ENCODE assay signal across 15 mouse cellular contexts in genomic region chr10:5522276-5522675, GRCm38 (mm10).
"Had no signal": no experiment of that assay in that cellular context is flagged by ENCODE, and none has a peak within 500 bp of the region (broad histone marks: within the 10 kb centered on the region; RNA-seq: fewer than 3 reads in every experiment).

No protein-coding gene starts in this region.

- ATAC-seq: lung, postnatal 0 days; midbrain, embryonic 13.5 days; midbrain, embryonic 15.5 days had no signal

- H3K4me3 ChIP-seq: lung, embryonic 15.5 days; megakaryocyte, embryonic 14.5 days; midbrain, embryonic 13.5 days; midbrain, embryonic 15.5 days; neural tube, embryonic 12.5 days; stomach, embryonic 15.5 days had no signal

- H3K27ac ChIP-seq: lung, embryonic 15.5 days; macrophage; midbrain, embryonic 13.5 days; midbrain, embryonic 15.5 days; neural tube, embryonic 12.5 days; stomach, embryonic 15.5 days; stomach, postnatal 0 days had no signal

- H3K36me3 ChIP-seq: lung, embryonic 15.5 days; midbrain, embryonic 13.5 days; midbrain, embryonic 15.5 days; neural tube, embryonic 12.5 days; stomach, embryonic 15.5 days had no signal

- DNase-seq: lung, adult 2 months; lung, postnatal 14 days; right cerebral cortex, postnatal 14 days; thymus, adult 2 months; thymus, postnatal 25 days; thymus, postnatal 4 days had no signal

- H3K4me1 ChIP-seq: lung, embryonic 15.5 days; midbrain, embryonic 13.5 days; midbrain, embryonic 15.5 days; neural tube, embryonic 12.5 days; stomach, embryonic 15.5 days had no signal

- H3K27me3 ChIP-seq: lung, embryonic 15.5 days; megakaryocyte, embryonic 14.5 days; midbrain, embryonic 13.5 days; midbrain, embryonic 15.5 days; neural tube, embryonic 12.5 days; stomach, embryonic 15.5 days had no signal
